Mouse (Mus musculus) small intestine, adult 2 months (tissue): Measurements from ENCODE around the gene Vps18.

Experiments used
- CTCF ChIP-seq: fragments of 200-500 bp; IDR thresholded peaks from 2 replicates; pipeline ENCODE4 v1.5.1; 2012; ENCODE audit warnings: low read depth, mild to moderate bottlenecking, control low read depth, inconsistent platforms, low read length, moderate library complexity, mixed read lengths; ENCODE audit not compliant: insufficient replicate concordance, insufficient read length; ENCODE audit errors: extremely low read depth
- POLR2A ChIP-seq: fragments of 200-500 bp; IDR thresholded peaks from 2 replicates; pipeline ENCODE4 v1.6.1; 2012; ENCODE audit warnings: low read depth, mild to moderate bottlenecking, control low read depth, inconsistent platforms, low read length, moderate library complexity

DNA sequence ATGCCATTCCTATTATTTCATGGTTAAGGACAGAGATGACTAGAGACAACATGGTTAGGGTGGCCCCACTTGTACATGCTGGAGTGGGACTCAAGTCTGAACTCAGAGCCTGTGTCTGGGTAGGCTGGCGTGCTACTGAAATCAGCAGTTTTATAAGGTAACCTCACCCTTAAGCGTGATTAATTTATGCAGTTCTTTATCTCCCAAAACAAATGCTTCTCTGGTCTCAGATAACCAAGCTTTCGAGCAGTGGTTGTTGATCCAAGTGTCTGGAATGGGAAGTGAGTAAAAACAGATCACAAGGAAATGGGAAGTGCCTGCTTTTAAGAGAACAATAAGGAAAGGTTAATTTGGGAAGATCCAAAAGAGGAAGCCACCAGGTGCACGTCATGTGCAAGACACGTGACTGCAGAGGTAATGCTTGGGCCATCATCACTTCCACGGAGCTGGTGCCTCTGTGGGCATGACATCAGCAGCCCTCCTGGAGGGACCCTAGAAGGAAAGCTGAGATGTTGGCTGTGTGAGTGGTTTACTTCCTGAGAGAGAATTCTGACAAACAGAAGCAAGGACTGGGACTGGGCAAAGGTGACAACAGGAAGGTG, 56.1 kb downstream of the Vps18 start:
- TF ChIP-seq POLR2A (no peak), CTCF (no peak)
